Mouse (Mus musculus) macrophage (primary cell): ENCODE results near the gene Pdpr. TPM values are rescaled to one million over a fixed set of nuclear protein-coding genes. Genes with fewer than 3 reads are reported as not detected.
"Not testable (repeated sequence)": the region's sequence is repeated elsewhere in the genome, so short reads cannot be mapped to it uniquely, and the experiment has no call there.

Experiments
- H3K27ac ChIP-seq: fragments of 350-480 bp; formaldehyde crosslinking; 2 replicates; pipeline ENCODE4 v1.9.0; 2021
- H3K36me3 ChIP-seq: fragments of 350-480 bp; formaldehyde crosslinking; 2 replicates; pipeline ENCODE4 v1.9.0; 2021; ENCODE audit errors: inconsistent target
- H3K4me3 ChIP-seq: fragments of 350-480 bp; formaldehyde crosslinking; 2 replicates; pipeline ENCODE4 v1.9.0; 2021; ENCODE audit errors: inconsistent target
- H3K79me2 ChIP-seq: fragments of 350-480 bp; formaldehyde crosslinking; 2 replicates; pipeline ENCODE4 v1.9.0; 2021; ENCODE audit errors: inconsistent target
- WGBS: methylation state at CpG from one replicate; pipeline ENCODE4 v1.1.7; 2026; ENCODE audit warnings: inconsistent platforms; ENCODE audit not compliant: missing documents; 5-methylcytosine and 5-hydroxymethylcytosine counted together
- polyA plus RNA-seq: library from polyadenylated mRNA; stranded (reverse); fragments of 250-400 nt; gene quantifications from 3 replicates; pipeline ENCODE4 v1.2.4, GENCODE M21; 2018; ENCODE audit warnings: inconsistent platforms

Gene Pdpr
- polyA plus RNA-seq, 1 experiment from 2014 or later, result 4.9 TPM

- Histone ChIP-seq H3K27ac (no peak overlapping the region), H3K79me2 (no peaks in the 10 kb centered on the region), H3K36me3 (no peaks in the 10 kb centered on the region), H3K4me3 (no peak overlapping the region)
- 58% methylated on average over 10 of the region's 10 CpGs for WGBS
These were observed 27.0 kb upstream of the Pdpr start for GRCm38 (mm10) chr8:111067439-111067838.

GRCm38 (mm10) chr8:111068660-111069059 lies 25.8 kb upstream of the Pdpr start:
- WGBS, result 97% methylated on average over 7 of the region's 9 CpGs
- H3K27ac ChIP-seq, result not testable (repeated sequence)

GRCm38 (mm10) chr8:111075926-111076325 lies 18.5 kb upstream of the Pdpr start:
- no peak overlapping the region for H3K4me3 ChIP-seq
- no peaks in the 10 kb centered on the region for H3K79me2 ChIP-seq
- H3K27ac ChIP-seq, result no peak overlapping the region
- 90% methylated on average over 3 of the region's 3 CpGs for WGBS
- no peaks in the 10 kb centered on the region for H3K36me3 ChIP-seq

More at GRCm38 (mm10) chr8:111068660-111069059, 25.8 kb upstream of the Pdpr start:
- H3K4me3 ChIP-seq, H3K36me3 ChIP-seq, H3K79me2 ChIP-seq: not testable (repeated sequence)

GRCm38 (mm10) chr8:111079461-111079860 lies 15.0 kb upstream of the Pdpr start:
- Histone ChIP-seq H3K4me3 (no peak overlapping the region), H3K27ac (no peak overlapping the region), H3K36me3 (no peaks in the 10 kb centered on the region), H3K79me2 (no peaks in the 10 kb centered on the region)
- 76% methylated on average over 5 of the region's 5 CpGs for WGBS

- no peak overlapping the region for H3K4me3 ChIP-seq
- H3K79me2 ChIP-seq, result no peaks in the 10 kb centered on the region
- H3K36me3 ChIP-seq, result no peaks in the 10 kb centered on the region
- no peak overlapping the region for H3K27ac ChIP-seq
- 60% methylated on average over 6 of the region's 6 CpGs for WGBS
These were observed 14.6 kb upstream of the Pdpr start for GRCm38 (mm10) chr8:111079861-111080271.

GRCm38 (mm10) chr8:111081580-111082258 lies 12.7 kb upstream of the Pdpr start:
- 75% methylated on average over 12 of the region's 12 CpGs for WGBS
- H3K36me3 ChIP-seq, result no peaks in the 10 kb centered on the region

GRCm38 (mm10) chr8:111083936-111084335 lies 10.5 kb upstream of the Pdpr start:
- not testable (repeated sequence) for H3K79me2 ChIP-seq, H3K27ac ChIP-seq, H3K36me3 ChIP-seq, H3K4me3 ChIP-seq
- 96% methylated on average over 4 of the region's 5 CpGs for WGBS

More at GRCm38 (mm10) chr8:111081580-111082258, 12.7 kb upstream of the Pdpr start:
- Histone ChIP-seq H3K27ac (no peak overlapping the region), H3K4me3 (no peak overlapping the region), H3K79me2 (no peaks in the 10 kb centered on the region)

GRCm38 (mm10) chr8:111090126-111090525 lies 4.3 kb upstream of the Pdpr start:
- Histone ChIP-seq H3K36me3 (no peaks in the 10 kb centered on the region), H3K79me2 (no peaks in the 10 kb centered on the region; the same call in 1 of the 2 replicates), H3K4me3 (no peak overlapping the region), H3K27ac (no peak overlapping the region)
- 6% methylated on average over 2 of the region's 2 CpGs for WGBS

- Histone ChIP-seq H3K27ac (no peak overlapping the region), H3K36me3 (no peaks in the 10 kb centered on the region), H3K79me2 (peaks cover 15% of the 10 kb centered on the region; the same call in 1 of the 2 replicates), H3K4me3 (no peak overlapping the region)
- 82% methylated on average over 6 of the region's 7 CpGs for WGBS
These were observed 2.7 kb upstream of the Pdpr start for GRCm38 (mm10) chr8:111091706-111092105.

- H3K36me3 ChIP-seq, H3K4me3 ChIP-seq, H3K27ac ChIP-seq: not testable (repeated sequence)
- 73% methylated on average over 2 of the region's 6 CpGs for WGBS
- H3K79me2 ChIP-seq, result peaks cover 21% of the 10 kb centered on the region; the same call in 1 of the 2 replicates
These were observed 2.1 kb upstream of the Pdpr start, which contains the start of gene Clec18a for GRCm38 (mm10) chr8:111092326-111092725. TSS of gene Clec18a (minus strand) at chr8:111092426.

- WGBS, result 0% methylated on average over 34 of the region's 69 CpGs
- not testable (repeated sequence) for H3K27ac ChIP-seq, H3K36me3 ChIP-seq
- H3K4me3 ChIP-seq, result peak overlapping the region; percentile 33
- H3K79me2 ChIP-seq, result peaks cover 38% of the 10 kb centered on the region; the same call in 1 of the 2 replicates
These were observed 381 bp downstream of the Pdpr start for GRCm38 (mm10) chr8:111094719-111095302.

- no peak overlapping the region for H3K27ac ChIP-seq
- H3K36me3 ChIP-seq, result peaks cover 42% of the 10 kb centered on the region
- H3K4me3 ChIP-seq, result no peak overlapping the region
- H3K79me2 ChIP-seq, result no peaks in the 10 kb centered on the region
- 93% methylated on average over 5 of the region's 5 CpGs for WGBS
These were observed 20.5 kb downstream of the Pdpr start for GRCm38 (mm10) chr8:111114891-111115290.

GRCm38 (mm10) chr8:111119481-111119880 lies 25.1 kb downstream of the Pdpr start:
- peaks cover 63% of the 10 kb centered on the region for H3K36me3 ChIP-seq

GRCm38 (mm10) chr8:111130756-111131155 lies 36.3 kb downstream of the Pdpr start:
- Histone ChIP-seq H3K27ac (no peak overlapping the region), H3K79me2 (no peaks in the 10 kb centered on the region), H3K36me3 (peaks cover 34% of the 10 kb centered on the region; the same call in 1 of the 2 replicates), H3K4me3 (no peak overlapping the region)
- WGBS, result 100% methylated on average over 2 of the region's 2 CpGs

More at GRCm38 (mm10) chr8:111119481-111119880, 25.1 kb downstream of the Pdpr start:
- no peaks in the 10 kb centered on the region for H3K79me2 ChIP-seq
- WGBS, result 91% methylated on average over 3 of the region's 3 CpGs
- H3K27ac ChIP-seq, result no peak overlapping the region
- no peak overlapping the region for H3K4me3 ChIP-seq

- Histone ChIP-seq H3K79me2 (peaks cover 63% of the 10 kb centered on the region; the same call in 1 of the 2 replicates), H3K4me3 (no peak overlapping the region), H3K27ac (no peak overlapping the region), H3K36me3 (peaks cover 5% of the 10 kb centered on the region; the same call in 1 of the 2 replicates)
These were observed 48.1 kb downstream of the Pdpr start for GRCm38 (mm10) chr8:111142521-111142920.
